Mouse (Mus musculus): ENCODE results near the gene Cntn5. TPM values are rescaled to one million over a fixed set of nuclear protein-coding genes. Genes with fewer than 3 reads are reported as not detected.

The Cntn5 gene
- polyA plus RNA-seq, 1 experiment from 2014 or later, result 0.41 TPM

GRCm38 (mm10) chr9:10384455-10384854 lies 520.1 kb downstream of the Cntn5 start:
- Histone ChIP-seq H3K36me3 (no peaks in the 10 kb centered on the region), H3K4me2 (no peak overlapping the region), H3K4me1 (no peaks in the 10 kb centered on the region), H3K9me3 (no peaks in the 10 kb centered on the region), H3K9ac (no peak overlapping the region), H3K27me3 (replicated peaks) (no peaks in the 10 kb centered on the region), H3K27ac (no peak overlapping the region), H3K4me3 (replicated peaks) (no peak overlapping the region)
- no peak for ATAC-seq (ENCODE audit: insufficient read depth, low FRiP score, low read depth)
- WGBS, result 66% methylated on average over 1 of the region's 1 CpGs

GRCm38 (mm10) chr9:10383140-10383539 lies 521.4 kb downstream of the Cntn5 start:
- H3K9ac ChIP-seq, result no peak overlapping the region
- no peak overlapping the region for H3K4me2 ChIP-seq
- no peaks in the 10 kb centered on the region for H3K36me3 ChIP-seq
- no peak overlapping the region for H3K4me3 ChIP-seq (replicated peaks)
- H3K27me3 ChIP-seq (replicated peaks), result no peaks in the 10 kb centered on the region
- no peak overlapping the region for H3K27ac ChIP-seq
- H3K4me1 ChIP-seq, result no peaks in the 10 kb centered on the region
- no peak for ATAC-seq (ENCODE audit: insufficient read depth, low FRiP score, low read depth)
- H3K9me3 ChIP-seq, result no peaks in the 10 kb centered on the region

DNA sequence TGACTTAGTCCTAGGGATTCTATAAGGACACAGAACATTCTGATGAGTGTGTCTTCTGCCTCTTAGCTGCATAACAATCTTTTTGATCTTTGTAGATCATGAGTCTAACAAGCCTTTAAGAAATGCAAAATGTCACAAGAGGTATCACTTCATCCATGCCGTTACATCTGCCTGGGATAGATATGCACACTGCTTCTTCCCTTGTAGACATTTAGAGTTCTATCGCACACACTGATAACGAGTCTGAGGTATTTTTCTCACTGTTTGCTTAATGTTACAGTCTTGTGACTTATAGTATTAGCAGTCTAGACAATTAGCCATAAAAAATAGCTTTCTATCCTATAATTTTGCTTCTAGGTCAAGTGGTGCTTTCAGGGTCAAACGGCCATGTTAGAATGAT lies 522.9 kb downstream of the Cntn5 start:
- Histone ChIP-seq H3K9me3 (no peaks in the 10 kb centered on the region), H3K27me3 (replicated peaks) (no peaks in the 10 kb centered on the region), H3K4me3 (replicated peaks) (no peak overlapping the region), H3K27ac (no peak overlapping the region), H3K4me1 (no peaks in the 10 kb centered on the region), H3K9ac (no peak overlapping the region), H3K4me2 (no peak overlapping the region), H3K36me3 (no peaks in the 10 kb centered on the region)
- no peak for ATAC-seq (ENCODE audit: insufficient read depth, low FRiP score, low read depth)
- 86% methylated on average over 4 of the region's 4 CpGs for WGBS

DNA sequence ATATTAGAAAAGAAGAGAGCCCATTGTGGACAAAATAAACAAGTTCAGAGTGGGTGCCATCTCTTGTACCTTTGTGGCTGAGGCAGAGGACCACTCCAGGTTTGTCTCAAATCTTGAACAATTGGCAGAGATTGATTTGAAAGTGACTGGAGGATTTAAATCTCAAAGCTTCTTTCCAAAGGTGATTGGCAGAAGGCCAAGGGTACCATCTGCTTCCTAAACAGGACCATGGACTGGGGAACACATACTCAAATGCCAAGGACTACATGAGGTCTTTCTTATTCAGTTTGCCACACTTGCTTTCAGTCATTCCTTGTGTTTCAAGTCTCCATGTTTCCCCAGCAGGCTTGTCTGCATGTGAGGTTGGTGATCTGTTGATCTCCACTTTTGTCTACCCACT lies 528.3 kb downstream of the Cntn5 start:
- Histone ChIP-seq H3K4me2 (no peak overlapping the region), H3K9ac (no peak overlapping the region), H3K27me3 (replicated peaks) (no peaks in the 10 kb centered on the region), H3K27ac (no peak overlapping the region), H3K4me3 (replicated peaks) (no peak overlapping the region), H3K9me3 (no peaks in the 10 kb centered on the region), H3K4me1 (no peaks in the 10 kb centered on the region), H3K36me3 (no peaks in the 10 kb centered on the region)
- no peak for ATAC-seq (ENCODE audit: insufficient read depth, low FRiP score, low read depth)

- H3K4me3 ChIP-seq (replicated peaks), result no peak overlapping the region
- WGBS, result 67% methylated on average over 5 of the region's 5 CpGs
These were observed 535.6 kb downstream of the Cntn5 start for GRCm38 (mm10) chr9:10368971-10369370.

GRCm38 (mm10) chr9:10368410-10368809 lies 536.2 kb downstream of the Cntn5 start:
- no peak for ATAC-seq (ENCODE audit: insufficient read depth, low FRiP score, low read depth)
- Histone ChIP-seq H3K9ac (no peak overlapping the region), H3K27me3 (replicated peaks) (no peaks in the 10 kb centered on the region), H3K4me2 (no peak overlapping the region), H3K9me3 (no peaks in the 10 kb centered on the region), H3K36me3 (no peaks in the 10 kb centered on the region), H3K4me1 (no peaks in the 10 kb centered on the region), H3K4me3 (replicated peaks) (no peak overlapping the region), H3K27ac (no peak overlapping the region)
- 43% methylated on average over 1 of the region's 1 CpGs for WGBS

More at GRCm38 (mm10) chr9:10368971-10369370, 535.6 kb downstream of the Cntn5 start:
- no peaks in the 10 kb centered on the region for H3K27me3 ChIP-seq (replicated peaks)
- H3K27ac ChIP-seq, result no peak overlapping the region
- no peak for ATAC-seq (ENCODE audit: insufficient read depth, low FRiP score, low read depth)
- no peaks in the 10 kb centered on the region for H3K36me3 ChIP-seq
- no peak overlapping the region for H3K4me2 ChIP-seq
- H3K9ac ChIP-seq, result no peak overlapping the region
- H3K4me1 ChIP-seq, result no peaks in the 10 kb centered on the region
- no peaks in the 10 kb centered on the region for H3K9me3 ChIP-seq

DNA sequence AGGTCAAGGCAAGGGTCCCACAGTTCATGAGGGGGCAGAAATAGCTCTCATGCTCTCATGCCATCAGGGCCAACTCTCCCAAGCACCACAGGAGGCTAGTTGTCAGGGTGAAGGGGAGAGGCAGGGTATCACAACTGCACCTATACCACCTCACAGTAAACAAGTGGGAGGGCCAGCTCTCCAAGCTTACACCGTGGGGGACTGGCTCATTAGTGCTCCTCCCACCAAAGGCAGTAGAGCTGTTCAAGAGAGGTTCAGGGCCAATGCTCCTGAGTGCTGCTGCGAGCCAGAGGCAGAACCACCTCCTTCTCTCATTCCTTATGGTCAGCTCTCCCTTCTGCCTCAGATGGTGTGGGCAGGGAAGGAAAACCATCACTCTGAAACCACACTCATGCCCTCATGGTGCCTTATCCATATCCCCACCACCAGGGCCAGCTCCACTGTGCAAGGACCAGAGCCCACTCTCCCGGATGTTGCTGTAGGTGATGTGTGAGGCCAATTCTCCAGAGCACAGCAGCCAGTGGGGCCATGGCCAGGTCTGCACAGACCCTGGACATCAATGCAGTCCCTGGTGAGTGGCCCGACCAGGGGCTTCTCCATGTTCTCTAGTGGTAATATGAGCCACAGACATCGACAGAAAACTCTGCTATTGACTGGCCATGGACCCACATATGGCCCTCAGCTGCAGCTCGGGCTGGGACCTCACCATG lies 538.2 kb downstream of the Cntn5 start:
- Histone ChIP-seq H3K4me1 (no peaks in the 10 kb centered on the region), H3K27me3 (replicated peaks) (no peaks in the 10 kb centered on the region), H3K9me3 (no peaks in the 10 kb centered on the region), H3K36me3 (no peaks in the 10 kb centered on the region), H3K4me3 (replicated peaks) (no peak overlapping the region), H3K9ac (no peak overlapping the region), H3K27ac (no peak overlapping the region), H3K4me2 (no peak overlapping the region)
- WGBS, result 71% methylated on average over 6 of the region's 6 CpGs
- no peak; the same call in 1 of the 2 replicates for ATAC-seq (ENCODE audit: insufficient read depth, low FRiP score, low read depth)

GRCm38 (mm10) chr9:10350909-10351655 lies 553.5 kb downstream of the Cntn5 start:
- no peaks in the 10 kb centered on the region for H3K27me3 ChIP-seq (replicated peaks)
- H3K9me3 ChIP-seq, result no peaks in the 10 kb centered on the region
- H3K4me2 ChIP-seq, result no peak overlapping the region
- H3K9ac ChIP-seq, result no peak overlapping the region
- H3K36me3 ChIP-seq, result no peaks in the 10 kb centered on the region
- no peak overlapping the region for H3K4me3 ChIP-seq (replicated peaks)
- WGBS, result 82% methylated on average over 4 of the region's 4 CpGs
- H3K27ac ChIP-seq, result no peak overlapping the region
- no peaks in the 10 kb centered on the region for H3K4me1 ChIP-seq
- ATAC-seq (ENCODE audit: insufficient read depth, low FRiP score, low read depth), result no peak

DNA sequence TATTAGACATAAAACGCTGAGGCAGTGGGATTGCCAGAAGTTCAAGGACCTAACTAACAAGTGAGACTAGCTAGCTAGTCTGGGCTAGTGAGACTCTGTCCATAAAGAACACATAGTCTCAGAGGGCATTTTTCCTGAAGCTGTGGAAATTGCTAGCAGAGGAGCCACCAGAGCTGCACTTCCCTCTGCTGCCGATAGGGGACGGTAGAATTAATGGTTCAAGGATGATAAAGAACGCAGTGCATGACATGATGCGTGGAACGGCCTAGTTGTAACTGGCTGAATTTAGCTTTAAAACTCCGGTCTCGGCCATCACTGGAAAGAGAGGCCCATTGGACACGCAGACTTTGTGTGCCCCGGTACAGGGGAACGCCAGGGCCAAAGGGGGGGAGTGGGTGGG lies 555.8 kb downstream of the Cntn5 start:
- no peaks in the 10 kb centered on the region for H3K27me3 ChIP-seq (replicated peaks)
- 77% methylated on average over 10 of the region's 11 CpGs for WGBS

DNA sequence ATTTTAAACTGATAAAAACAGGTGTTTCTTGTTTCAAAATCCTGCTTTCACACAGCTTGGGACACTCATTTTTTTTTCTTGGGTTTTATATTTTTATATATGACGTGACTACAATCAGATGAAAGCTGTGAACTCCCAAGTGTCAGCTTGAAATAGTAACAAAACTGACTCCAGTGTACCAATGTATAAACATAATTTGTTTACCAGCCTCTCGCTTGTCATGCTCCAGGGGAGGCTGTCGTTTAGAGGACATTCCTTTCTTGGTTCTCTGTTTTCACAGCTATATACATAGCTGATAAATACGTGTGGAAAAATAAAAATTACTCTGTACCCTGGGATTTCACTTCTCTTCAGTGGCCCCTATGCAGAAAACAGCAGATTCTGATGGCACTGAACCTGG lies 556.4 kb downstream of the Cntn5 start:
- ATAC-seq (ENCODE audit: insufficient read depth, low FRiP score, low read depth), result no peak
- WGBS, result 32% methylated on average over 4 of the region's 4 CpGs

More for the DNA sequence above, 555.8 kb downstream of the Cntn5 start:
- Histone ChIP-seq H3K27ac (no peak overlapping the region), H3K4me1 (no peaks in the 10 kb centered on the region), H3K9ac (no peak overlapping the region), H3K9me3 (no peaks in the 10 kb centered on the region), H3K4me2 (no peak overlapping the region), H3K4me3 (replicated peaks) (no peak overlapping the region), H3K36me3 (no peaks in the 10 kb centered on the region)
- ATAC-seq (ENCODE audit: insufficient read depth, low FRiP score, low read depth), result no peak

DNA sequence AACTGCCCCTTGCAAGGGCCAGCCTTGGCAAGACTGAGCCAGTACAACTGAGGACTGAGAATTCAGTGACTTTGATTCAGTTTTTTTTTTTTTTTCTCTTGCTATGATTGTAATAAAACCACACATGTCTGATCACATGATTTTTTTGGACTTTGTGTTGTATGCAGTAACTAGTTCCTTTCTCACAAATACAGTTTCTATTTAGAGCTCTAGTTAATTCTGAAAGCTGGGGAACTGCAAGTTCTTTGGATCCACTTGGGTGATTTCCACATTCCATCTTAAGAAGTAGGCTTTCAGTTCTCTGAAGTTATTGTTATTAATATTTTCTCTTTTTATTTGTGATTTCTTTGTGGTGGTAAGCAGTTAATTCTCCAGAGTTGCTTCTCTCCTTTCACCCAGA lies 563.8 kb downstream of the Cntn5 start:
- no peaks in the 10 kb centered on the region for H3K4me1 ChIP-seq
- H3K4me3 ChIP-seq (replicated peaks), result no peak overlapping the region
- no peaks in the 10 kb centered on the region for H3K27me3 ChIP-seq (replicated peaks)
- ATAC-seq (ENCODE audit: insufficient read depth, low FRiP score, low read depth), result no peak
- H3K9me3 ChIP-seq, result no peaks in the 10 kb centered on the region
- H3K9ac ChIP-seq, result no peak overlapping the region
- H3K27ac ChIP-seq, result no peak overlapping the region
- H3K4me2 ChIP-seq, result no peak overlapping the region
- no peaks in the 10 kb centered on the region for H3K36me3 ChIP-seq

More for the DNA sequence above, 556.4 kb downstream of the Cntn5 start:
- no peak overlapping the region for H3K4me2 ChIP-seq
- H3K4me1 ChIP-seq, result no peaks in the 10 kb centered on the region
- no peaks in the 10 kb centered on the region for H3K27me3 ChIP-seq (replicated peaks)
- no peak overlapping the region for H3K4me3 ChIP-seq (replicated peaks)
- H3K36me3 ChIP-seq, result no peaks in the 10 kb centered on the region
- no peaks in the 10 kb centered on the region for H3K9me3 ChIP-seq
- no peak overlapping the region for H3K9ac ChIP-seq
- no peak overlapping the region for H3K27ac ChIP-seq

- Histone ChIP-seq H3K9me3 (no peaks in the 10 kb centered on the region), H3K4me1 (no peaks in the 10 kb centered on the region), H3K4me3 (replicated peaks) (no peak overlapping the region), H3K36me3 (no peaks in the 10 kb centered on the region), H3K27me3 (replicated peaks) (no peaks in the 10 kb centered on the region), H3K27ac (no peak overlapping the region), H3K4me2 (no peak overlapping the region), H3K9ac (no peak overlapping the region)
- 72% methylated on average over 1 of the region's 1 CpGs for WGBS
- no peak for ATAC-seq (ENCODE audit: insufficient read depth, low FRiP score, low read depth)
These were observed 564.9 kb downstream of the Cntn5 start for GRCm38 (mm10) chr9:10339716-10340115.
